Mouse (Mus musculus): Measurements from ENCODE around the gene Pds5b. TPM values are rescaled to one million over a fixed set of nuclear protein-coding genes. Genes with fewer than 3 reads are reported as not detected.
"Not testable (repeated sequence)": the region's sequence is repeated elsewhere in the genome, so short reads cannot be mapped to it uniquely, and the experiment has no call there.

Pds5b gene
- polyA plus RNA-seq (2015; fragmentation: Nextera tagmentation; extraction: Ambion mirVana) = 6.7 and 8.5 TPM in 2 replicates

DNA sequence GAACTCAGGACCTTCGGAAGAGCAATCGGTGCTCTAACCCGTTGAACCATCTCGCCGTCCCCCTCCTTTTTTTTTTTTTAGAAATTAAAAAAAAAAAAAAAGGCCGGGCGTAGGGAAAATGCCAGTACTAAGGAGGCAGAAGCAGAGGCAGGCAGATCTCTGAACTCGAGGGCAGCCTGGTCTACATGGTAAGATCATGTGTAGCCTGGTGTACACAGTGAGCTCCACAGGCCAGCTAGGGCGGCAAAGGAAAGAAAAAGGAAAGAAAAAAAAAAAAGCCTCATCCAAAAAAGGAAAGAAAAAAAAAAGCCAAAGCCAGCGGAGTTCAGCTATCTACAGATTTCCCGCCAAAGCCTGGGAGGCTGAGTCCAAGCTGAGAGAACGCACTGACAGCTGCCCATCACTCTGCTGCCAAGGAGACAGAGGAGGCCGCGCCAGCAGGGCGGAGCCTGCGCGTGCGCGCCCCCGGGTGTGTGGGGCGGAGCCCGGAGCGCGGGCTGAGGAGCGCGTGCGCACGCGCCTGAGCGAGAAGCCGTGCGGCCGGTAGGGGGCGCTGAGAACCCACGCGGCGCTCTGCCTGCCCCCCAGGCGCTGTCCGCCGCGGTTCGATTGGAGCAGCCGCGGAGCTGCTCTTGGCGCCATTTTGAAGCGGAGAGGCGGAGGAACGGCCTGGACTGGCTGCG is at the start of gene Pds5b:
Gene Pds5b (plus strand): TSS at position 587 of the 683 bp plus-strand sequence.
- Histone ChIP-seq H3K9me3 (ENCODE audit: control insufficient read depth) (no peaks in the 10 kb centered on the region), H3K4me1 (replicated peaks; ENCODE audit: control insufficient read depth, insufficient read depth, low read length) (0 out of 2 replicates have a peak, but pooled peaks cover 3% of the 10 kb centered on the region), H3K36me3 (ENCODE audit: control insufficient read depth, insufficient read depth) (no peaks in the 10 kb centered on the region), H3K4me3 (ENCODE audit: low read depth, low read length) (peak within 1 kb of the TSS; percentile 96), H3K27ac (ENCODE audit: low read depth, low read length) (peak within 1 kb of the TSS; percentile 85), H3K9ac (ENCODE audit: low read depth, low read length) (peak within 1 kb of the TSS; percentile 89), H3K4me2 (replicated peaks; ENCODE audit: low read depth) (peak within 1 kb of the TSS; percentile 91), H3K27me3 (replicated peaks; ENCODE audit: control insufficient read depth, insufficient read depth, low read length) (no peaks in the 10 kb centered on the region)
- WGBS = 12% methylated on average over 49 of the region's 49 CpGs
- ATAC-seq = peak; percentile 98
- TF ChIP-seq CTCF (IDR thresholded peaks at IDR 0.05; ENCODE audit: low read depth) = peak; percentile 98

DNA sequence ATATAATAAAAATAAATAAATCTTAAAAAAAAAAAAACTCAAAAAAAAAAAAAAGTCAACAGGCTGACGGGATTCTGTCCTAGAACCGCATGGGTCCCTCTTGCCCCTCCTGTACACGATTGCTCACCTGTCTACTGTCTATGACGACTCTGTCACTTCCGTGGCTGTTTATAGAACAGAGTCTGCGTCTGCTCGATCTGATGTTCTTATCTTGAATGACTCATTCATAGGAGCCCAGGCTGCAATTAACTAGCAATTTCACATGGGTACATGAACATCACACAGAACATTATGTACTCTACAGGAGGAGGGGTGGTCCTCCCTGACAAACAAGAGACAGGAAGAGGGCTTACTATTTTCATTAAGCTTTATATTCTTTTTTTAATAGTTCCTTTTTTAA is 48.0 kb upstream of the Pds5b start:
- H3K4me3 ChIP-seq (ENCODE audit: low read depth, low read length) = no peak overlapping the region

DNA sequence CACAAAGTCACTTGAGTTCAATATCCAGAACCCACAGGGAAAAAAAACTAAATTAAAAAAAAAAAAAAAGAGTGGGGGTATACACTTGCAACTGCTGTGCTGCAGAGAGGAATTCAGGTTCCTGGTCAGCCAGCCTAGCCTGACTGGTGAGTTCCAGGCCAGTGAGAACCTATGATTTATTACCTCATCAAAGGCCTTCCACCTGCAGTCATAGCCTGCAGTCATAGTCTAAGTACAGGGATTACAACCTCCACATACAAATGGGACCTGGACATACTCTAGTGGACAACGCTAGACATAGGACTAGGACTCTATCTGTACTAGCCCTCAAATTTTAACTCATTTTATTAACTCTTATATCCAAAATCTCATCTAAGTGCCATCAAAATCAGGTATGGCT is 44.3 kb upstream of the Pds5b start:
- no peak for TF ChIP-seq CTCF (IDR thresholded peaks at IDR 0.05; ENCODE audit: low read depth)
- no peak overlapping the region for H3K27ac ChIP-seq (ENCODE audit: low read depth, low read length)
- H3K4me1 ChIP-seq (replicated peaks; ENCODE audit: control insufficient read depth, insufficient read depth, low read length) = no peaks in the 10 kb centered on the region
- no peak overlapping the region for H3K9ac ChIP-seq (ENCODE audit: low read depth, low read length)
- H3K4me3 ChIP-seq (ENCODE audit: low read depth, low read length) = no peak overlapping the region
- 87% methylated on average over 1 of the region's 1 CpGs for WGBS
- H3K27me3 ChIP-seq (replicated peaks; ENCODE audit: control insufficient read depth, insufficient read depth, low read length) = no peaks in the 10 kb centered on the region
- 0 out of 2 replicates have a peak, but pooled peaks cover 4% of the 10 kb centered on the region for H3K36me3 ChIP-seq (ENCODE audit: control insufficient read depth, insufficient read depth)
- no peak overlapping the region for H3K4me2 ChIP-seq (replicated peaks; ENCODE audit: low read depth)
- no peak for ATAC-seq
- no peaks in the 10 kb centered on the region for H3K9me3 ChIP-seq (ENCODE audit: control insufficient read depth)

More for the DNA sequence above, 48.0 kb upstream of the Pds5b start:
- no peak overlapping the region for H3K9ac ChIP-seq (ENCODE audit: low read depth, low read length)
- 38% methylated on average over 7 of the region's 7 CpGs for WGBS
- H3K4me1 ChIP-seq (replicated peaks; ENCODE audit: control insufficient read depth, insufficient read depth, low read length) = 0 out of 2 replicates have a peak, but pooled peaks cover 2% of the 10 kb centered on the region
- H3K27me3 ChIP-seq (replicated peaks; ENCODE audit: control insufficient read depth, insufficient read depth, low read length) = no peaks in the 10 kb centered on the region
- peak; percentile 98 for ATAC-seq
- no peaks in the 10 kb centered on the region for H3K9me3 ChIP-seq (ENCODE audit: control insufficient read depth)
- H3K4me2 ChIP-seq (replicated peaks; ENCODE audit: low read depth) = no peak overlapping the region
- no peaks in the 10 kb centered on the region for H3K36me3 ChIP-seq (ENCODE audit: control insufficient read depth, insufficient read depth)
- peak overlapping the region; percentile 46; the same call in 1 of the 2 replicates for H3K27ac ChIP-seq (ENCODE audit: low read depth, low read length)
- TF ChIP-seq CTCF (IDR thresholded peaks at IDR 0.05; ENCODE audit: low read depth) = no peak

DNA sequence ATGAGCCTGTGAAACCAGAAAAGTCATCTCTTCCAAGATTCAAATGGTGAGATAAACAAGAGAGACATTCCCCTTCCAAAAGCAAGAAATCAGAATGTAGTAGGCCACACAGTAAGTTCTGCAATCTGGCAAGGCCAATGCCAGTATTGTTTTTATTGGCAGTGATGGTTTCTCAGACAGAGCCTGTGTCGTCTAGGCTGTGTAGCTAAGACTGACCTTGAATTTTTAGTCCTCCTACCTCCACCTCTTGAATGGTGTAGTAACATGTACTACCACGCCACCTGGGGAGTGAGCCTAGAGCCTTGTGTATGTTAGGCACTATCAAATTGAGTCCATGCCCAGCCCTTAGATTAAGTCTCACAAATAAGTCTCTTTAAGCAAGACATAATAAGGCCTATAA is 43.8 kb upstream of the Pds5b start:
- Histone ChIP-seq H3K9me3 (ENCODE audit: control insufficient read depth) (no peaks in the 10 kb centered on the region), H3K4me3 (ENCODE audit: low read depth, low read length) (no peak overlapping the region), H3K4me2 (replicated peaks; ENCODE audit: low read depth) (no peak overlapping the region), H3K27me3 (replicated peaks; ENCODE audit: control insufficient read depth, insufficient read depth, low read length) (no peaks in the 10 kb centered on the region), H3K4me1 (replicated peaks; ENCODE audit: control insufficient read depth, insufficient read depth, low read length) (no peaks in the 10 kb centered on the region), H3K27ac (ENCODE audit: low read depth, low read length) (no peak overlapping the region), H3K36me3 (ENCODE audit: control insufficient read depth, insufficient read depth) (peaks cover 5% of the 10 kb centered on the region; the same call in 1 of the 2 replicates), H3K9ac (ENCODE audit: low read depth, low read length) (no peak overlapping the region)
- WGBS = 84% methylated on average over 2 of the region's 2 CpGs
- TF ChIP-seq CTCF (IDR thresholded peaks at IDR 0.05; ENCODE audit: low read depth) = no peak
- ATAC-seq = no peak

DNA sequence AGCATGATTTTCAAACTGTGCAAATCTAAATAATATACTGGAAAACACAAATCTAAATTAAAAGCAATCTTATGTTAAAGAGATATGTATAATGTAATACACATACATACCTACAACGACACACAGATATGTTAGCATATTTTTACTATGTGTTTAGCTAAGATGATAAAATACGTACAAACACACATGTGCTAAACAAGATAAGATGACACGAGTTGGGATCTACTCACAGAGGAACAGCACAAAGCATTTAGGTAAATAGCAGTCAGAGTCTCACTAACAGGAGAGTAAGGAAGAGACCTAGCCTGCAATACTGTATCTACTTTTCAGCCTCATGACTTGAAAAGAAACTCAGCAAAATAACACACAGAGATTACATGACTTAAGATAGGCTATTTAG is 32.1 kb upstream of the Pds5b start:
- Histone ChIP-seq H3K27me3 (replicated peaks; ENCODE audit: control insufficient read depth, insufficient read depth, low read length) (no peaks in the 10 kb centered on the region), H3K27ac (ENCODE audit: low read depth, low read length) (no peak overlapping the region), H3K9me3 (ENCODE audit: control insufficient read depth) (no peaks in the 10 kb centered on the region), H3K4me2 (replicated peaks; ENCODE audit: low read depth) (no peak overlapping the region), H3K36me3 (ENCODE audit: control insufficient read depth, insufficient read depth) (peaks cover 44% of the 10 kb centered on the region), H3K4me3 (ENCODE audit: low read depth, low read length) (no peak overlapping the region), H3K9ac (ENCODE audit: low read depth, low read length) (no peak overlapping the region), H3K4me1 (replicated peaks; ENCODE audit: control insufficient read depth, insufficient read depth, low read length) (no peaks in the 10 kb centered on the region)
- 78% methylated on average over 3 of the region's 3 CpGs for WGBS
- no peak for TF ChIP-seq CTCF (IDR thresholded peaks at IDR 0.05; ENCODE audit: low read depth)
- no peak for ATAC-seq

DNA sequence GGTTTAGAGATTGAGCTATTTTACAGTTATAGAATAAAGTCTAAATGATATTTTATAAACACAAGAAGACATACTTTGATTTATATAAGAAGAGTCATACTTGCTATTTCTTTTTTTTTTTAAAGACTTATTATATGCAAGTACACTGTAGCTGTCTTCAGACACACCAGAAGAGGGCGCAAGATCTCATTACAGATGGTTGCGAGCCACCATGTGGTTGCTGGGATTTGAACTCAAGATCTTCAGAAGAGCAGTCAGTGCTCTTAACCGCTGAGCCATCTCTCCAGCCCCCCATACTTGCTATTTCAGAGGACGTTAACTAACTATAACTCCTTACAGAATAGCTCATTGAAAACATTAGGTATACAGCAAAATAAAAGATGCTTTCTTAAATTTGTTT is 30.1 kb upstream of the Pds5b start:
- ATAC-seq; H3K9ac ChIP-seq (ENCODE audit: low read depth, low read length); H3K9me3 ChIP-seq (ENCODE audit: control insufficient read depth); H3K4me3 ChIP-seq (ENCODE audit: low read depth, low read length); H3K4me2 ChIP-seq (replicated peaks; ENCODE audit: low read depth); H3K27me3 ChIP-seq (replicated peaks; ENCODE audit: control insufficient read depth, insufficient read depth, low read length); H3K4me1 ChIP-seq (replicated peaks; ENCODE audit: control insufficient read depth, insufficient read depth, low read length); H3K27ac ChIP-seq (ENCODE audit: low read depth, low read length): not testable (repeated sequence)
- WGBS = 98% methylated on average over 4 of the region's 4 CpGs
- peak; percentile 14; the same call in 1 of the 2 replicates for TF ChIP-seq CTCF (IDR thresholded peaks at IDR 0.05; ENCODE audit: low read depth)
- peaks cover 43% of the 10 kb centered on the region for H3K36me3 ChIP-seq (ENCODE audit: control insufficient read depth, insufficient read depth)
